Mouse (Mus musculus): Measurements from ENCODE around the gene Cpeb3.

Gene Cpeb3

DNA sequence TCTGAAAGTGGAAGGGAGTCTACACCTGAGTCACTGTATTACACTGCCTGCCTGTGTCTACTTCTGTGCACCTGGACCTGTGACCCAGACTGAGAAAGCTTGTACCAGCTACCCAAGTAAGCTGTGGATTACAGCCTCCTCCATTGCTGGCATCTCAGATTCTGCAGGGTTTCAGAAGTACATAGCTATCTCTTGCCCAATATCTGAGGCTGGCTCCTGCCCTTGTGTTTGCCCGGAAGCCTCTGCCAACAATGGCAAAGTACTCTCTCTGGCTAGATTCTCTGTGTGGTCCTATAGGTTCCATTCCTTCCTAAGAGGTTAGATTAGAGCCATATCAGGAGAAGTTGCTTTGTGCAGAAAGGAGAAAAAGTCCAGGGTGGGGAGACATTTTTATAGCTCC lies 129.8 kb downstream of the Cpeb3 start:
- DNase-seq: no peak

DNA sequence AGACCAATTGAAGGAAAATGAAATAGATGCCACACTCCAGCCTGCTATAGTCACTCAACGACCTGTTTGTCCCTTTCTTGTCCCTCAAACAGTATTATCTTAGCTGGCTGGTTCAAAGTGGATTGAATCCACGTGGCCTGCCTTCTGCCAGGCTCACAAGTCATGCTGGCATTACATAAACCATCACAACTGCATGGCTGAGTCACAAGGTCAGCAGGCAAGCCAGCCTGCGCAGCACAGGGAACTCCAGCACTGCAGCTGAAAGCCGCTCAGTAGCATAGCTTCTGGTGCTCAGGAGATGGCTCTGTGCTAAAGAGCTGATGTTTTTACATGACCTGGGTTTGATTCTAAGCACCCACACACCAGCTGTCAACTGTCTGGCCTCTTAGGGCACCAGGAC lies 130.3 kb downstream of the Cpeb3 start:
- DNase-seq: peak; percentile 83

DNA sequence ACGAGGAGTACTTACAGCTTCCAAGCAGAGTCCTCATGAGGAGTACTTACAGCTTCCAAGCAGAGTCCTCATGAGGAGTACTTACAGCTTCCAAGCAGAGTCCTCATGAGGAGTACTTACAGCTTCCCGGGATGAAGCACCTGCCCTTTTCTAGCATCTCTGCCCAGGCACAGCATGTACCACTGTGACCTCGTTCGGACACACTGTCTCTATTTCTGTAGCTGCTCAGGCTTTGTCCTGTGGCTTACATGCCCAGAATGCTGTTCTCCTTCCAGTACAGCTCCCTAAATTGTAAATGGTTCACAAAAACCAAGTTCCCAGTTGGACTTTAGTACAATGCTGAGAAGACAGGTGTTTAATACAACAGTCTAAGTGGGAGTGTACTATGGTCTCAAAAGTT lies 131.1 kb downstream of the Cpeb3 start:
- peak; percentile 54 for DNase-seq

DNA sequence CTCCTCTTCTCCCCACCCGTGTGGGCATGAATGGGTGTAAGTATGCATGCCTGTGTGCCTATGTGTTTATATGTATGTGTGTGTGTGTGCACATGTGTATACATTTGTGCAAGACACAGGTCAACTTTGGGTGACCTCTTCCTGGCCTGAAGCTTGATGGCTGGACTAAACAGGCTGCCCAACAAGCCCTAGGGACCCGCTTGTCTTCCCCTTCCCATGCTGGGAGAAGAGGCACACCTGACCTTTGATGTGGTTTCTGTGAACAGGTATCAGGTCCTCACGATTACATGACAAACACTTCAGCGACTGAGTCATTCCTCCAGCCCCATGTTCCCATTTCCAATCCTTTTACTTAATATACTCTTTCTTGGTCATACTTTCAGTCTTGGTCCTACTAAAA lies 131.8 kb downstream of the Cpeb3 start:
- no peak for DNase-seq

DNA sequence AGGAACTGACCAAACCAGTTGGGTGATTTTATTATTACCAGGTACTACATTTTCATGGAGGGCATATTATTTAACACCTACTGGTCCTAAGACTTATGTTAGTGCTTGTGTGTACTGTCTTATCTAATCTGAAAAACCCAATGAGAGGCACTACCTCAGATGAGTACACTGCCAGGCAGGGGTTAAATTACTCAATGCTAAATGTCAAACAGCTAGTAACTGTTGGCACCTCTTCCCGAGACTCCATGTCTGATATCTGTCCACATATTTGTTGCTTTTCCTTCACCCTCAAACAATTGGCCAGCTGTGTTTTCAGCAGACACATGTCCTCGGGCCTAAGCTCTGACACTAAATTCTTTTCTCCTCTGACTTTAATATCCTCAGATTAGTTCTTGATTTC lies 132.3 kb downstream of the Cpeb3 start:
- no peak for DNase-seq

DNA sequence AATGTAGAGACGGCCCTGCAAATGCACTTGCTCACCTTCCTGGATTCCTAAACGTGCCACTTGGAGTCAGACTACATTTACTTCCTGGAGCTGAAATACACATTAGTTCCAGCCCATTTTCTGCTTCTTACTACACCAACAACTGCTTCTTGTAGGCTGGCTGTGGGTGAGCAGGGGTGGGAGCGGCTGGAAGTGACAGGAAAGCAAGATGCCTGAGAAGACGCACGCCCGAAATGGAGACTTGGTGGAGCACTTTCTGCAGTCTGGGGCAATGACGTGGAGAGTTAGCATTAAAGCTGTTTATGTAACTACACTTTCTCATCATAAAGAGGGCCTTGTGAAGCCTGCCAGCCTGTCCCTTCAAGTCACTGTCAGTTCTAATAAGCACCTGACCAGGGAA lies 132.7 kb downstream of the Cpeb3 start:
- DNase-seq: peak; percentile 40

DNA sequence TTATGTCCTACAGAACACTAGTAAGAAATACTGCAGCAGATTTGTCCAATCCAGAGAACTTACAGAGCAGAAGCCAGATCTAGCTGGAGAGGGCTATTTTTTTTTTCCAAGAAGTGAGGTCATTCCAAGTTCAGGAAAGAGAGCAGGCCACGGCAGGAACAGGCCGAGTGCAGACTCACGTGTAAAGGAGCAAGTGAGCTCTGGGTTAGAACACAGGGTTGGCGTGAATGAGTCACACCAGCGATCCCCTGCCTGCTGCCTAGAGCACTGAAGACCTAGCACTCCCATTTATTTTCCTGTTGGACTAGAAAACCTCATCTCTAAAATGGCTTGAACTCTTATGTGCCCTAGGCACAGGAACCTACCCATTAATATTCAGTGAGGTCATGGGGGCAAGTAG lies 133.7 kb downstream of the Cpeb3 start:
- DNase-seq: peak; percentile 66

DNA sequence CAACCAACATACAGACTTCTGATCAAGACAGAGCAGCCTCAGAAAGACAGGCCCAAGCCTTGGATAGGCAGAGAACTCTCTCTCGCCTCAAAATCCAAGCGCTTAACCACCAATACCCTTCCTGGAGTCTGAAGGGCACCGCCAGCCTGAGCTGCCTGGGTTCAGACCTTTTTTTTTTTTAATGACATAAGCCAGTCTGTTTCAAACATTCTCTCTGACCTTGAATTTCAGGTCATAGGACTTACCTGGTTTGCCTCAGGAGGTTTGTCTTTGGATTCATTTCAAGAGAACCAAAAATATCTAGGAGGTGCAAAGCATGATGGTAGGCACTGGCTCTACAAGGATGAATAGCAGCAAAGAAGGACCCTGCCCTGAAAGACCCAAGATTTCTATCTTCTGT lies 134.1 kb downstream of the Cpeb3 start:
- DNase-seq: no peak

DNA sequence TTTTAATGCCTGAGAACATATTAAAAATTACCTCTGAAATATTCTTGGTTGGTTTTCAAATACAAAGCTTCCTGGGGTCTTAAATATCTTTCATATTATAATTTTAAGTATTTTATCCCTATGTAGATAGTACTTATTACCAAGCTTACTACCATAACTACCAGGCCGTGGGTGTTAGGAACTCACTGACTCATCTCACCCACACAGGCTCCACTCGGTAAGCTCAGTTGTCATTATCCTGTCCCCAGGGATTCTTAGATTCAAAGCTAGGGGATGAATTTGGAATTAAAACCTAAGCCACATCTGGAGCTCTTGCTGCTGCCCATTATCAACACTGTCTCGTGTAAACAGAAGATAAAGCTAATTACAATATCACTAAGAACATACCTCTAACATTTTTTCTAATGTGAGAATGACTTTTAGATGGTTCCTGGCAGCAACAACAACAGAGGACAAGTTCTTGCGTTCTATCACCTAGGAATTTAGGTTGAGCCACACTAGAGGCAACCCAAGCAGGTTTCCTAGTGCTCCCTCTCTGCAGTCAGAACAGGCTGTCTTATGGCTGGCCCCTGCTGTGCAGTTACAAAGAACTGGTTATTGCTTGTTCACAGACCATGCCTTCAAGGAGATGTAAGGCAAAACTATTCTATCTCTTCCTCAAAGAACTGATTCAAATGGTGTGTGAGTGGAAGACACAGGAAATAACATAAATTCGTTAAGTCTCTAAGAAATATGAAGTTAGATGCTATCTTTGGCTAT lies 135.4 kb downstream of the Cpeb3 start:
- DNase-seq: no peak

DNA sequence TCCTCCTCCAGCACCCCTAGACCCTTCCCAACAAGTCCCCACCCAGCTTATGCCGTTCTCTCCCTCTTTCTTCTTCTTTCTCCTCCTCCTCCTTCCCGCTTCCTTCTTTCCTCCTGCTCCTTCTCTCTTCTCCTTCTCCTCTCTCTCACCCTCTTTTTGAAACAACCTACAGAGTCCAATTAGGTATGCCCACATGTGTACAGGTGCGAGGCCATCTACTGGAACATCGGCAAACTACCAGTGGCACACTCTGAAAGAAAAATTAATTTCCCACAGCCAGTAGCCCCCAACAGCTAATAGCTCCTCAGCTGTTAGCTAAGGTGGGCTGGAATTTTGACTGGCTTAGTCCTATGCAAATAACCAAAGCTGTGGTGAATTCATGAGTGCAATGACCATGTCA lies 139.2 kb downstream of the Cpeb3 start:
- no peak for DNase-seq

DNA sequence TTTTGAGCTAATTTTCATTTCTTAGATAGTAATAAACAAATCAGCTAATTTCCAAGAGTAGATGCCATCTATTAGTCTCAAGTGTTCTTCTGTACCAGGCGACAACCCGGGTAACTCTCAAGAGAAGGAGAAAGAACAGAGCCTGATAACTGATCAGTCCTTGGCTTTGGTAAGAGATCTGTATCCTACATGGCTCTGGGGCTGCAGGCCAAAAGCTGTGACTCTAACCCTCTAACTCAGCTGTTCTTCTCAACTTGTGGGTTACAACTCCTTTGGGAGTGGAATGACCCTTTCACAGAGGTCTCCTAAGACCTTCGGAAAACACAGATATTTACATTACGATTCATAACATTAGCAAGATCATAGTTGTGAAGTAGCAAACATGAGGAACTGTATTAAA lies 148.3 kb downstream of the Cpeb3 start:
- DNase-seq: no peak

DNA sequence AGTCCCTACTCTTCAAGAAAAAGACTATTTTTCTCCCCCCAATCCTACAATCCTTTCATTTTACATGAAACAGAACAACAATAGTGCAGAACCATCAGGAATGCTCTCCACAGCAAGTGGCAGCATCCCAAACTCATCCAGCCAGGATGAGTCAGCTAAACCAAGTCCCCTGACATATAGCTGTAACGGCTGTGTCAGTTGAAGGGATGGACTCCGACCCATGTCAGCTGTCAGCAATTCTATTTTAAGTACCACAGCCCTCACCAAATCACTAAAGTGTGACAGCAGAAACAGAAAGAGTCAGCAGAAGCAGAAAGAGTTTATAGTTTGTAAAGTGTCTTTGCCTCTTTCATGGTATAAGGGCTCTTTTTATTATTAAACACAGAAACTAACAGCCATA lies 148.8 kb downstream of the Cpeb3 start:
- DNase-seq: peak; percentile 49

DNA sequence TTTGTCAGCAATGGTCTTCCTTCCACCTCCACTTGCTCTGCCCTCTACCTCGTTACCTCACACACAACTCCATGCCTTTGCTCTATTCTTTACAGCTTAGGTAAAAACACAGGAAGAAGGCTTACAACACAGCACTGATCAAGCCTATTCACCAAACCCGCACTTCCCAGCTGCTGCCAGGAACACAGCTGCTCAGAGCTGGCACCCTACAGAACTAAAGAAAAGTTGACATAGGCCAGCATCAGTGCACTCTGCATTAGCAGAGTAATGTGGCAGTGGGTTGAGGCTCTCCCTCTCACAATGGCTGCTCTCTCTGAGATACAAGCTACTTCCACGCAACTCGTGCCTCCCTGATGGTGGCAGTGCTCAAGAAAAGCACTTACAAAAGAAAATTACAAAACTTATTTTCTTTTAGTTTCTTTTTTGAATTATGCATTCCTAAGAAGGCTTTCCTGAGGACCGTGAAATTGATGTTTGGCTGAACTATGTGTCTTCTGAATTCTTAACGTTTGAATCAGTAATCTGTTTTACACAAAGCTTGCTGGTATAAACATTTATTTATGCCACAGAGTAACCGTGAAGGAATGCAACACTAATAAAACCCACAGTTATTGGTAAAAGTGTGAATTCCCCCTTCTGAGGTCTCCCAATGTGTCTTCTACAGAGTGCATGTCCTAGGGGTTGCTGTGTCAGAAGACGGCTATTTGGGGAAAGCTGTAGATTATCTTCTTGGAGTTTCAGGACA lies 151.1 kb downstream of the Cpeb3 start:
- no peak for DNase-seq

DNA sequence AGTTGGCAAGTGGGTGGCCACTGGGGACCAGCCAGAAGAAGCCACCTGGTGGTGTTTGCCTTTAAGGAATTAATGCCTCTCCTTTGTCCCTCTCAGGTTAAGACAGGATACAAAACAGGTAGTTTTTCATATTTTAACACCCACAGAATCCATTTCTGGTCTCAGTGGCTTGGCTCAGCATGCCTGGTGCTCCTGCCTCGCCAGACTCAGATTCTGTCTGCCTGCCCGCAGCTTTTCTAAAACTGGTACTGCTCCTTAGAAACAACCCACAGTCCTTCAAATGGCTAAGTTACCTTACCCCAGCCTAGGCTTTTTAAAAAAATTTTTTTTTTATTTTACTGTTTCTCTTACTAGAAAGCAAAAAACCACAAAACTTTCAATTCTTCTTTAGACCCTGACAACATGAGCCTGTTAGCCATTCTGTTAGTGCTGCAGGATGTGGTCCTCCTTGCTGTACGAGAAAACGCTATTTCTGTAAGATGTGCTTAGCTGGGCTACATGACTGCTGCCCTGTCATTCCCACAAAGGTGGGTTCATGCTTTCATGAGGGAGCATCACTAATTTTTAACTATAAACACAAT lies 152.3 kb downstream of the Cpeb3 start:
- no peak for DNase-seq

DNA sequence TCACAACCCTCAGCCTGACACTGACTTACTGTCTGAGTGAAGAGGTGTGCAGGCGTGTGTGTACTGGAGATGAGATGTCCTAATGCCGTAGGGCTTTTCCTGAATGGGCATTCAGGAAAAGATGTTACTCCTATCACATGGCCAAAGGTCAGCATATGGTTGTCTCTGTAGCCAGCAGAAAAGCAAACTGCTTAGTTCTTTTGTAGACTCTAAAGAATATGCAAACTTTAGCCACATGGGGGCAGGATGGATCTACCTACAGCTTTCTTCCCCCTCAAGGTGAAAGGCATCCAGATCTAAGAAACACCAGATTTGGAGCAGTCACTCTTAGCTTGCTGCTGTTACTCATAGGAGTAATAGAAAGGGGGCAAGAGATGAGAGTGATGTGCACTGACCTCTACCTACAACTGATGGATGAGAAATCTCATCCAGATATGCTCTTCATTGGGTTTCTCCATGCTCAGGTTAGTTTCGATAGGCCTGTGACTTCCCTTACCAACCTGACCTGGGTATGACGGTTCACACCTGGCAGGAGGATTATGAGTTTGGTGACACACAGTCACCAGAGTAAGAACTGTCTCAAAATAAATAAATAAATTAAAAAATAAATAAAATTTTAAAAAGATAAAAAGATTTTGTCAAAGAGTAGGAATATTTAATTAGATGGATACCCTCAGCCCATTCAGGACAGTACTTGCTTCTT lies 157.6 kb downstream of the Cpeb3 start:
- DNase-seq: peak; percentile 53

DNA sequence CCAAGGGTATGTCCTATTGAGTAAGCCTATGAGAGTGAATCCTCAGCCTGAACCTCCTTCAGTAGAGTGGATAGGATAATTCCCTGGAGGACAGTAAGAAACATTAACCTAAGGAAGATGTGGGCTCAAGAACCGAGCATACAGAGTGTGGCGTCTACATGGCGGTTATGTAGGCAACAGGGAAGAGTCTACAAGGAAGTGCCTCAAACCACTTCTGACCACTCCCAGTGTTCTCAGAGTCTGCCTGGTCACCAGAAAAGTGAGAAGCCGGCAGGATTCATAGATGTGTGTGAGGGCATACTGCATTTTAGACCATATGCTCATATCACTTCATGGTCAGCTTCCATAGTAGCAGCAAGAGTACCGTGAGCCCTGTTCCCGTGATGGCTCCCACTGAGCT lies 159.9 kb downstream of the Cpeb3 start:
- DNase-seq: no peak

DNA sequence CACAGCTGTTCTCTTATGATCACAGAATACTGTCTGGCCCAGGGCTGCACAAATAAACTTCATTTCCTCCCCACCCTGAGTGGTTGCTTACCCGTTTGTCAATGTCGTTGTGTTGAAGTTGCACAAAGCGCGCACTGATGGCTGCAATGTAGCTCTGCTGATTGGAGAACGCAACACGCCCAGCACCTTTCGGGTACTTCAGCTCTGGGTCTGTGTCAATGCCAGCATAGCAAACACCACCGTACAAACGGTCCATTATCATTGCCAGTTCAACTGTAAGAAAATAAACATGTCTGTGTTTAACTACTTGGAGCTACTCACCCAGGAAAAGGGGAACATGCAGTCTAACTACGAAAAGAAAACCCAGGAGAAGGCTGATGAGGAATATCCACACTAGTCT lies 164.0 kb downstream of the Cpeb3 start:
- no peak for DNase-seq

DNA sequence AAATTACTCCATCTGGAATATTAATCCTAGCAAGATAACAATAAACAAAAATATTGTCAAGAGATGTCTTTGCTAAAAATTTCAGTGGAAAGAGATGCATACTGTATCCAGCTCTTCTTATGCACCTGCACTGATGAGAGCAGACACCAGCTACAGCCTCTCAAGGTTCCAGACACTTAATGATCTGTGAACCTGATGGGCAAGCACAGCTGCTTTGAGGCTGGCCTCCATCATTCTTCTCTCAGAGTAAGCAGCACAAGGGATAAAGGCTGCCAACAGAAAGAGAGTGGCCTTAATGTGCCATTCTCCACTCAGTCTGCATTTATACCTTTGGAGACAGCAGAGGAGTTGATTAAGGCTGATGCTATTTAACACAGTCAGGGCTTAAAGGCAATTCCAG lies 167.5 kb downstream of the Cpeb3 start:
- DNase-seq: no peak

DNA sequence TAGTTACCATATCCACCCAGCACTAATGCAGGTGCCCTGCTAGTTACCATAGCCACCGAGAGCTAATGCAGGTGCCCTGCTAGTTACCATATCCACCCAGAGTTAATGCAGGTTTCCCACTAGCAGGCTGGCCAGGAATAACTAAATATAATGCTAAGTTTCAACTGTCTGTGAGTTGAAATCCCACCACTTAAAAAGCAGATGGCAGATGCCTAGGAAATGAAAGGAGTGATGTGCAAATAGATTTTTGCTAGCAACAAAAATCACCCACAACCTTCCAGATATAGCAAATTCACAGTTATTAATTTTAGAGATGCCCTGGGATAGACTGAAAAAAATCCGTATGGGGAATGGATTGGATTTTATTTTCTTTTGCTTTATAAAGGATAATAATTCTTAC lies 176.0 kb downstream of the Cpeb3 start:
- no peak for DNase-seq

DNA sequence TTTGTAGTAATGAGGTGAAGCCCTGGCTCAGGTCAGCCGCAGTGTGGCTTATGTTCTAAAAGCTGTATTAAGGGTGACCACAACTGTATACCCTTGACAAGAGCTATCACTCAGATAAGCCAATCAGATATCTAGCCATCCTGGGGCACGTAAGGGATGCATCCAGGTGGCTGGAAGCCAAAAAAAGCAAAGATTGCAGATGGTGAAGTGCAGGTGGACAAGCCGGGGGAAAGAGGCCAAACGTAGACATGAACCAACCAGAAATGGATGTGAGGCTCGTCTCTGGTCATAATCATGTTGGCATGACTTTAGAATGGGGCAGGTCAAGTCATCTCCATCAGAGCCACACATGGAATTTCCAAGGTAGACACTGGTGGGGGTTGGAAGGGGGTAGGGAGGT lies 177.0 kb downstream of the Cpeb3 start:
- no peak for DNase-seq

DNA sequence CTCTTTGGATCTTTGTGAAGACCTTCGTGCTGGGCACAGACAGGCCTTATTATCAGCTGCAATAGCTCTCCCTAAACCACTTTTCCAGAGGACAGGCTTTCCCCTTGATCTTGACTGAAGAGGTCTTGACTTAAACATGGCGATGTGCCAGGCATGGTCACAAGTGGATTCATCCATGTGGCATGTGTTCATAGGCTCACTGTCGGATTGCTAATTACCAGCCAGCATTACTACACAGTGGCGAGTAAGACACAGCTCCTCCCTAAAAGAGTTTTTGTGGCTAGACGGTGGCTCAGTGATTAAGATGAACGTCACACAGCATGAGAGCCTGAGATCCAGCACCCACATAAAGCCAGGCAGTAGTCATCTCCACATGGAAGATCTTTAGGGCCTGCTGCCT lies 178.6 kb downstream of the Cpeb3 start:
- no peak for DNase-seq

DNA sequence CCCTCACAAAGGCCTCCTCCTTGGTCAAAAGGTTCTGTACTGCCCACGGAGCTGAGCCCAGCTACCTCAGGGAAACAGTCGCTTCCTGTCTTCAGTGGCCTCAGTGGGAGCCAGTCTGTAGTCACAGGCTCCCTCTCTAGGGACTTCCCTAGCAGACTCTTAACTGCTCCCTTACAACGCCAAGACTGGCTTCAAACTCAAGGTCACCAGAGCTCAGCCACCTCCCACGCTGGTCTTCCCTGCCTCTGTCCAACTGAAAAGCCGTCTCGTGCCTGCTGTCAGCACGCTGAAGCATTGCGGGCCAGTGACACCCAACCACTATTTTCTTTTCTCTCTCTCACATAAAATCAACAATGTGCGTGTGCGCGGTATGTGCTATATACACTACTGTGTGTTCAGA lies 182.0 kb downstream of the Cpeb3 start:
- no peak for DNase-seq

DNA sequence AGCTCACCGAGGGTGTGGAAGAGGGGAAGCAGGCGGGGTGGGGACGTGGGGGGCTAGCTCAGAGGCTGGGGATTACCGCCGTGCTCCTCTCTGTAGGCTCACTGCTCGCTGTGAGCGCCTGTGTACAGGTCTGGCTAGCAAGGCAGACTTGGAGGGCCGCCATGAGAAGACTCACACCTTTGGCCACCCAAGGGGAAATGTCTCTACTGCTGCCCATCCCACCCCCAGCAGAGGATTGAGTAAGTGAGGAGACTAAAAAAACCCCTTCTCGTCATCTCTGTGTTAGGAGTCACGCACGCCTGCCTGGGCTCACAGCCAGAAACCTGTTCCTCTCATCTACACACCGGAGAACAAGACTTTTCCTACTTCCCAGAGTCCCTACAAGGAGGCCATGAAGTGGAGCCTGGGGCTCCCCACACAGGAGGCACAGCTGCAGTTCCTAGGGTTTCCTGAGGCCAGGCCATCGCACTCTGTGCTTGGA lies 182.5 kb downstream of the Cpeb3 start:
- DNase-seq: no peak

DNA sequence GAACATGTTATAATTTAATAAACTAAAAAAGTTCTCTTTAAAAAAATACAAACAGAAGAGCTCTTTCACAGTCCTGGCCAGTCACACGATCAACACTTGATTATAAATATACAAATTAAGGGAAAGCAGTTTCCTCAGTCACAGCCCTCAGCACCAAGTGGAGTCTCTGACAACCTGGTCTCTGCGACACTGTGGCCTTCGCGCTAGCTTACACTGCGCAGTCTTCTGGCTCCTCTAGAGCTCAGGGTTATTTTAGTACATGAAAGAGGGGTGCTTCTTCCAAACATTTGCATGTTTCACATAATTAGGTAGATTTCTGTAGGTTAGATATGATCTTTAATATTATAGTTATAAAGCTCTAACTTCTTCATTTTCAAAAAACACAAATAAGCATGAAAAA lies 186.3 kb downstream of the Cpeb3 start:
- no peak for DNase-seq
